Mouse (Mus musculus): ENCODE results near the gene Gm49396. TPM values are rescaled to one million over a fixed set of nuclear protein-coding genes. Genes with fewer than 3 reads are reported as not detected.

Gm49396 gene
- total RNA-seq (2021) = 1 to 10 TPM; 1.6 to 2.2 TPM
- long read RNA-seq, experiment 1, partial matches to known transcripts = 1 of 8 reads
- long read RNA-seq, experiment 1, other reads (novel, unspliced or antisense) = 7 of 8 reads
- long read RNA-seq, experiment 2, partial matches to known transcripts = 8 of 12 reads
- long read RNA-seq, experiment 2, other reads (novel, unspliced or antisense) = 3 of 12 reads

DNA sequence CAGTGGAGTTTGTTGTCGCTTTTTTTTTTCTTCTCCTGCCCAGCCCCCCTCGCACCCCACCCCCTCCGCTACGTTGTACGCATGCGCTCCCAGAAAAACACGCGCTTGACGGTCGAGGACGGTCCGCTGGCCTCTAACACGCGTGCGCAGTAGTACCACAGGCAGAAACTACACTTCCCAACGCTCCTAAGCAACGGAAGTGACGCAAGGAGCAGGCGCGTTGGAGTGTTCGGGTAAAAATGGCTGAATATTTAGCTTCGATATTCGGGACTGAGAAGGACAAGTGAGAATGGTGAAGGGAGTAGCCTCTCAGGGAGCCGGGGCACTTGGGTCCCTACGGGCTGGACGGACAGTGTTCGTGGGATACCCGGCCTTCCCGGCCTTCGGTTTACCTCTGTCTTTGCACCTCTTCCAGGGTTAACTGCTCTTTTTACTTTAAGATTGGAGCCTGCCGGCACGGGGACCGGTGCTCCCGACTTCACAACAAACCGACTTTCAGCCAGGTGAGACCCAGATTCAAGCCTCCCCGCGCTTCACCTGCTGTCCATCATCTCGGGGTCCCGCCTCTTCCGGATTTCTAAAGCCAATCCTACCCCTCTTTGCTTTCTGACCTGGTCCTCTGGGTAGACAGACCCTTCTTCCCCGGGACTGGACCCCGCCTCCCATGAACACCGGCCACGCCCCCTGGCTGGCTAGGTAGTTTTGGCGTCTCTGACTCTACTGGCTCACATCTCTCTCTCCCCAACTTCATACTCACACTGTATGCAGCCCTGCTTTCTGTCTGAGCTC, at the start of gene Gm49396, which contains the start of the genes U2af1l4 and Psenen:
Gene Gm49396, plus strand, starts transcription at position 228 of the 789 bp plus-strand sequence.
Gene U2af1l4, plus strand, starts transcription at position 185 of the 789 bp plus-strand sequence.
Gene Psenen, minus strand, starts transcription at position 511 of the 789 bp plus-strand sequence.
- peak; percentile 94 for DNase-seq

- DNase-seq = no peak
Measured at GRCm38 (mm10) chr7:30515003-30515760, 48.0 kb upstream of the Gm49396 start.

DNA sequence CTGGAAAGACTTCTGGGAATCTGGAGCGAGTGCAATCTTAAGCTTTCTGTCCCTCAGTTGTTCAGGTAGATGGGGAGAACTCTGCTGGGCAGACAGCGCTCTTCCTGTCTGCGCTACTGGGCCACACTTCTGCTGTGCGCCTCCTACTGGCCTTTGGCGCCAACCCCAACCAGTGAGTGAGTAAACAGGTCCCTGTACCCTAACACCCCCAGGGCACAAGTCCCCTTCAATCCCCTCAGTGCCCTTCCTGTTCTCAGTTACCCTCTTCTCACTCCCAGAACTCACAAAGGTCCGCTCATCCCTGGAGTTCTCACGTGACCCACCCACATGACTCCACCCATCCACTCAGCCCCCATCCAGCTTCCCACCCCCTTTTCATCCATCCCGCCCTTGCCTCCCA, 44.8 kb upstream of the Gm49396 start:
- DNase-seq = no peak

DNA sequence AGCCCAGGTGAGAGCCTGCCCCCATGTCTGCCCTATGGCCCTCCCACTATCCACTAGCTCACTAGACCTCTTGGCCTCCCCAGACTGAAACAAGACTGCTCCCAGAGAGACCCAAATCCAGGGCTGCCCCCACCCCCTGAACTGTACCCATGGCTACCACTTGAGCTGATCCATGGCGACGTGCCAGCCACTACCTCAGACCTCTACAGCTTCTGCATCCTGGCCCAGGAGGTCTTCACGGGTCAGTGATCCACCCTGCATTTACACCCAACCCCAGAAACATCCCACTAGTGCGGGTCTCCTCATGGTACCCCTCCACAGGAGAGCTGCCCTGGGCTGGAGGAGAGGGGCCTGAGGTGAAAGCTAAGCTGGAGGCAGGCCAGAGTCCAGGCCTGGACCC, 42.7 kb upstream of the Gm49396 start:
- no peak for DNase-seq

DNA sequence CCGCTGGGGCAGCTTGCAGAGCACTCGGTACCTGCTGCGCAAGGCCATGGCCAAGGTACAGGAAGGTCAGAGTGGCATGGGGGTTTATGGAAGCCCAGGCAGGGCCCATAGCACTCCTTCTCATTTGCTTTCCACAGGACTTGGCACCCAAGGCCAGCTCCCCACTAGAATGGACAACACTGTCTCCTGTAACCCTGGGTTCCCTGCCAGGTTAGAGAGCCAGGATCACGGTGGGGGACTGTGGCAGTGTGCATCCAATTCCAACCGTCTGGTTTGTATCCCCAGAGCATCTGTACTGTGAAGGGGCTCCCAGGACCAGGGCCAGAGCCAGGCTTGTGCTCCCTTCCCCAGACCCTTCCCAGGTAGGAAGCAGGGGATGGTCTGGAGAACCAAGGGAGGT, 42.3 kb upstream of the Gm49396 start:
- no peak for DNase-seq

GRCm38 (mm10) chr7:30522871-30523270, 40.3 kb upstream of the Gm49396 start:
- no peak for DNase-seq

- no peak for DNase-seq
Measured at GRCm38 (mm10) chr7:30524487-30524886, 38.7 kb upstream of the Gm49396 start.

DNA sequence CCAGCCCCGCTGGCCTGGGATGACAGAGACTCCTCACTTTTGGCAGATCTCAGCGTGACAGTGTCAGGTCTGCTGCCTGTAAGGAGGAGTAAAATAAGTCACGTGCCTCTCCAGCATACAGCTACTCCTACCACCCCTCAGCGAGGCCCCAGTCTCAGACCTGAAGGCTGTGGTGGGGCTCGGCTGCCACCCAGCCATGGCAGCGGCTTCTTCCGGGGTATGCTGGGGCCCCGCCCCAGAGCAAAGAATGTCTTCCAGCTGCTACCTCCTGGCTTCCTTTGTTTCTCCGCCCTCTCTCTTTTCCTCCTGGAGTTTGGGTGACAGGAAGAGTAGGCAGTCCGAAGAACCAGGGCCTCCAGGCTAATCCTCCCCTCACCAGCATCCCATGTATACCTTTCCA, 37.2 kb upstream of the Gm49396 start:
- no peak for DNase-seq

DNA sequence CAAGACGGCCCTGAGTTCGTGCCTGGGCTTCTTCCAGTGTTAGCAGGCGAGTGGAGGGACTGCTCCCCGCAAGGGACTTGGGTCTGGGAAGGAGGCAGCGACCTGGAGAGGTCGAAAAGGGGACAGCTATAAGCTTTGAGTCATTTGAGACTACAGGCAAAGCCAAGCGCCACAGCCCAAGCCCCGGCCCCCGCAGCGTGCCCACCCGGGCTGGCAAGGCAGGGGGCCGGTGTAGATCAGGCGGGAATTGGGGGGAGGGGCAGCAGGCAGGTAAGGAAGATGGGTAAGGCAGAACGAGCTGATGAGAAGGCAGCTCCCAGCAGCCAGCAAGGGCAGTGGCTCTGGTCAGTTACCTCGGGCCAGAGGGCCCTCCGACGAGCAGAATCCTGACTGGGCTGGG, 36.7 kb upstream of the Gm49396 start:
- no peak for DNase-seq

GRCm38 (mm10) chr7:30526981-30527380, 36.2 kb upstream of the Gm49396 start:
- DNase-seq = no peak

GRCm38 (mm10) chr7:30531291-30531815, 31.8 kb upstream of the Gm49396 start:
- DNase-seq = no peak

GRCm38 (mm10) chr7:30532931-30533330, 30.2 kb upstream of the Gm49396 start:
- DNase-seq = no peak

DNA sequence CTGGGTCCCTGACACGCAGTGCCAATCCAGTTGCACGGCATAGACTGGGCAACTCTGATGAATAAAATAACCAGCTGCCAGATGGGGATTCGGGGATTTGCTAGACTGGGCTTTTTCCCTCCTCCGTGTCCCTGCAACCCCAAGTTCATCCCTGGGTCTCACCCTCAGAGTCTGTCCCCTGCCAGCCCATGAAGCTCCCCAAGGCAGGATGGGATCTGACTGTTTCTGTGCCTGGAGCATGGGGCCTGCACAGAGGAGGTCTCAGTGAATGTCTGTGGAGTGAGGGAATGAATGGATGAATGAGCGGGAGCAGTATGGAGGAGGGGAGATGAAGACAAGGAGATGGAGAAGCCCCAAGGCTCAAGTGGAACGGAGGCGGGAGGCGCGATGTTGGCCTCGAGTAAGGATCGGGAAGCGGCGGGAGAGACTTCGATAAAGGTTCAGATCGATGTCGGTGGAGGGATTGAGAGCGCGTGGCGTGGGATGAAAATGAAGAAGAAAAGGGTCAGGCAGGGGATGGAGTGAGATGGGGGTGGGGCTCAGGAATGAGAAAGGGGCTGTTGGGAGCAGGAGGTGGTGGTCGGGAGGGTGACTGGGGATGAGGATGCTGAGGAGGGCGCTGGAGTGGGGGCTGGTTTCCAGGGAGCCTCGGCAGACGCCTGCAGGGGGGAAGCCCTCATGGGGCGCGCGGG, 29.1 kb upstream of the Gm49396 start:
- no peak for DNase-seq

DNA sequence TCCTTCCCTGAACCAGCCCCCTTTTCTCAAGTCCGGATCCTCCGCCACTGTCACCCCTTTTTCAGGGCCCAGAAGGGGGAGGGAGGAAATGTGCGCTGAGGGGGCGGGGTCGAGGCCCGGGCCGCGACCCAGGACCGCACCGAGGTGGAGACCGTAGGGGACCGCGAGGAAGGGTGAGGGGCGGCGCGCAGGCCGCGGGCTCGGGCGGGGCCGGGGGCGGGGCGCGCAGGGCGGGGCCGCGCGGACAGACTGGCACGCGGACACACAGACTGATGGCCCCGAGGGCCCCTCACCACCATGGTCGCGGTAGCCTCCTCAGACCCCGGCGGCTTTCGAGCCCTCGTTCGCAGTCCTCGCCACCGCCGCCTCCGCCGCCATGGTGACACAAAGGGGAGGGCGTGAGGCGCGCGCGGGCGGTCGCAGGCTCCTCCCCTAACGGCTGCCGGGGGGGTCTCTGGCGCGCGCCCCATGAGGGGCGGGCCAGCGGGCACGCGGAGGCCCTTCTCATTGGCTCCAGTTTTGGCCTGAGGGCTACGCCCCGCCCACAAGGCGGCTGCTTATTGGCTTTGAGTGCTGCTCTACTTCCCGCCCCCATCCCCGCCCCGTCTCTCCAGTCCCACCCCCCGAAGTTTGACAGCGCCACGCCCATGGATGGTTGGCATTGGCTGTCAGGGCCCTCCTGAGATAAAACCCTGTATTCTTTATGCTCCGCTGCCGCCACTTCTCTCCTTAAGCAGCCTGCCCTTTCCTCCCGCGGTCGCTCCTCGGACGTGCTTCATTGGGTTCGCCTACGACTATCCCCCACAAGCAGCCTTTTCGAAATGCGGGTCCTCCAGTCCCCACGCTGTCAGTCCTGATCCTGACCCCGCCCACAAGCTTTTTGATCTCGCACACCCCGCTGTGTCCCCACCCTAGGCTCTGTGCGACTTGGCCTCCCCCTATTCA, 28.2 kb upstream of the Gm49396 start, which contains the start of gene Arhgap33:
Gene Arhgap33, minus strand, starts transcription at position 428 of the 945 bp plus-strand sequence.
- peak; percentile 96 for DNase-seq

GRCm38 (mm10) chr7:30540572-30540971, 22.6 kb upstream of the Gm49396 start:
- DNase-seq = no peak

- DNase-seq = no peak
Measured at GRCm38 (mm10) chr7:30544327-30544726, 18.8 kb upstream of the Gm49396 start.

DNA sequence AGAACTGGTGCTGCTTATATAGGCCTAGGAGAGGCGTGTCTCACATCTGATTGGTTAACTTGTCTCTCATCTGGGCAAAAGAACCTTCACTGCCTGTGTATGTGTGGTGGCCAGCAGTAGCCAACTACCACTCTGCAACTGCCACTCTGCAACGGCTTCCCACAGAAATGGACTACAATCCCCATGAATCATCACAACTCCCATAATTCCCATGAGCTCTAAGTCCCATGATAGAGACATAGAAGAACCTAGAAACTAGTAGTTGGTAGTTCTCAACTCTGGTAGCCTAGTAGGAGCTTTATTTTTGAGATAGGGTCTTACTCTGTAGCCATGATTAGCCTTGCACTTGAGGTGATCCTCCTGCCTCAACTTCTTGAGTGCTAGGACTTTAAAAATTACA, 13.3 kb upstream of the Gm49396 start:
- no peak for DNase-seq

- no peak for DNase-seq
Measured at GRCm38 (mm10) chr7:30550603-30551002, 12.5 kb upstream of the Gm49396 start.

GRCm38 (mm10) chr7:30551445-30552101, 11.6 kb upstream of the Gm49396 start:
- no peak for DNase-seq
